Mouse (Mus musculus) heart, adult 2 months (tissue): ENCODE results near the gene Pkdcc. TPM values are rescaled to one million over a fixed set of nuclear protein-coding genes. Genes with fewer than 3 reads are reported as not detected.

ENCODE experiments used
- DNase-seq, 2 experiments: peaks; one replicate each; pipeline ENCODE4 v3.0.0; 2021
- H3K27ac ChIP-seq: fragments of 200-600 bp; 2 replicates; pipeline ENCODE4 v1.8.1; 2022
- H3K27me3 ChIP-seq: fragments of 200-500 bp; 2 replicates; pipeline ENCODE4 v1.6.1; 2012; ENCODE audit warnings: mild to moderate bottlenecking, low read length, inconsistent platforms, mixed read lengths; ENCODE audit not compliant: control insufficient read depth, insufficient read depth
- H3K36me3 ChIP-seq: fragments of 200-500 bp; 2 replicates; pipeline ENCODE4 v1.6.1; 2012; ENCODE audit warnings: low read length, inconsistent platforms; ENCODE audit not compliant: control insufficient read depth, insufficient read depth
- H3K4me1 ChIP-seq: fragments of 200-500 bp; 2 replicates; pipeline ENCODE4 v1.6.1; 2011; ENCODE audit warnings: low read length; ENCODE audit not compliant: control insufficient read depth, insufficient read depth
- H3K4me3 ChIP-seq: fragments of 200-600 bp; 2 replicates; pipeline ENCODE4 v1.8.1; 2022
- H3K79me2 ChIP-seq: fragments of 200-500 bp; replicated peaks from 2 replicates; pipeline ENCODE4 v1.6.1; 2012; ENCODE audit warnings: mild to moderate bottlenecking, inconsistent platforms, low read length, moderate library complexity, mixed read lengths; ENCODE audit not compliant: control insufficient read depth, insufficient read depth
- H3K9ac ChIP-seq: fragments of 200-500 bp; 2 replicates; pipeline ENCODE4 v1.6.1; 2012; ENCODE audit warnings: low read depth, mild to moderate bottlenecking, control low read depth, inconsistent platforms, low read length, mixed read lengths
- CTCF ChIP-seq: fragments of 200-600 bp; IDR thresholded peaks from 2 replicates; pipeline ENCODE4 v1.8.1; 2022; ENCODE audit warnings: antibody characterized with exemption, mild to moderate bottlenecking, moderate library complexity
- EP300 ChIP-seq: fragments of 200-500 bp; IDR thresholded peaks from 2 replicates; pipeline ENCODE4 v1.6.1; 2011; ENCODE audit warnings: low read depth, low read length, control low read depth; ENCODE audit not compliant: insufficient read depth
- POLR2A ChIP-seq: fragments of 200-500 bp; IDR thresholded peaks from 2 replicates; pipeline ENCODE4 v1.6.1; 2011; ENCODE audit warnings: mild to moderate bottlenecking, low read depth, low read length, control low read depth; ENCODE audit not compliant: insufficient read depth
- WGBS: fragments of 180-500 bp; shearing (Covaris S2); methylation state at CpG from one replicate; pipeline ENCODE4 v1.1.7; 2018; 5-methylcytosine and 5-hydroxymethylcytosine counted together
- intact Hi-C: fragments of 180-260 bp; cut with DNase I; formaldehyde crosslinking; loops from one replicate; pipeline ENCODE4 v1.15.1; 2025
- polyA plus RNA-seq: library from polyadenylated mRNA; depleted of rRNA; stranded (reverse); fragments of >200 nt; gene quantifications from 2 replicates; pipeline ENCODE4 v1.2.3, GENCODE M21; 2012
- total RNA-seq, 2 experiments: library from RNA; stranded (reverse); gene quantifications; 2 replicates each; pipeline ENCODE4 v1.2.3; 2021

The Pkdcc gene
- total and polyA plus RNA-seq, 3 experiments = 45.5 to 63.0 (median 45.7) TPM

GRCm38 (mm10) chr17:83215529-83216244 is 595 bp downstream of the Pkdcc start:
- WGBS = 1% methylated on average over 80 of the region's 80 CpGs
- Histone ChIP-seq H3K4me3 (peak overlapping the region; percentile 60), H3K79me2 (no peaks in the 10 kb centered on the region; the same call in 1 of the 2 replicates), H3K27me3 (no peaks in the 10 kb centered on the region), H3K9ac (peak overlapping the region; percentile 97), H3K4me1 (peaks cover 13% of the 10 kb centered on the region), H3K27ac (peak overlapping the region; percentile 79), H3K36me3 (no peaks in the 10 kb centered on the region)
- intact Hi-C loops = no loop called here
- TF ChIP-seq CTCF (no peak), EP300 (no peak), POLR2A (no peak)
- peak; percentile 56 to 78 for DNase-seq

- Histone ChIP-seq H3K36me3 (no peaks in the 10 kb centered on the region), H3K9ac (peak overlapping the region; percentile 97), H3K4me3 (peak overlapping the region; percentile 60), H3K4me1 (peaks cover 15% of the 10 kb centered on the region), H3K27me3 (no peaks in the 10 kb centered on the region), H3K79me2 (no peaks in the 10 kb centered on the region; the same call in 1 of the 2 replicates), H3K27ac (peak overlapping the region; percentile 79)
- TF ChIP-seq EP300 = no peak
- TF ChIP-seq POLR2A = no peak
- no peak for TF ChIP-seq CTCF
- intact Hi-C loops = no loop called here
- 44% methylated on average over 7 of the region's 7 CpGs for WGBS
- DNase-seq = no peak
Observed at GRCm38 (mm10) chr17:83216251-83216919, 1.3 kb downstream of the Pkdcc start.

- DNase-seq = no peak
- H3K27ac ChIP-seq = peak overlapping the region; percentile 79
- TF ChIP-seq CTCF = no peak
- TF ChIP-seq EP300 = no peak
- TF ChIP-seq POLR2A = no peak
- no peaks in the 10 kb centered on the region for H3K27me3 ChIP-seq
- intact Hi-C loops = no loop called here
- no peaks in the 10 kb centered on the region; the same call in 1 of the 2 replicates for H3K79me2 ChIP-seq
- peaks cover 15% of the 10 kb centered on the region for H3K4me1 ChIP-seq
- peak overlapping the region; percentile 20; the same call in 1 of the 2 replicates for H3K4me3 ChIP-seq
- peak overlapping the region; percentile 10; the same call in 1 of the 2 replicates for H3K9ac ChIP-seq
- 51% methylated on average over 2 of the region's 2 CpGs for WGBS
- H3K36me3 ChIP-seq = no peaks in the 10 kb centered on the region
Observed at GRCm38 (mm10) chr17:83218189-83218588, 3.1 kb downstream of the Pkdcc start.

- no peak for DNase-seq
- WGBS = 79% methylated on average over 6 of the region's 6 CpGs
- no peaks in the 10 kb centered on the region for H3K27me3 ChIP-seq
- H3K36me3 ChIP-seq = no peaks in the 10 kb centered on the region
- no peak for TF ChIP-seq EP300
- no peak for TF ChIP-seq CTCF
- no peak for TF ChIP-seq POLR2A
- H3K9ac ChIP-seq = peak overlapping the region; percentile 37
- H3K4me1 ChIP-seq = peaks cover 15% of the 10 kb centered on the region
- peak overlapping the region; percentile 79 for H3K27ac ChIP-seq
- H3K79me2 ChIP-seq = no peaks in the 10 kb centered on the region; the same call in 1 of the 2 replicates
- H3K4me3 ChIP-seq = peak overlapping the region; percentile 16; the same call in 1 of the 2 replicates
- intact Hi-C loops = no loop called here
Observed at GRCm38 (mm10) chr17:83218722-83219121, 3.6 kb downstream of the Pkdcc start.

GRCm38 (mm10) chr17:83219351-83220287 is 4.5 kb downstream of the Pkdcc start:
- no peak for TF ChIP-seq EP300
- 0 out of 2 replicates have a peak, but pooled peaks have one; percentile 6 for TF ChIP-seq POLR2A
- no peaks in the 10 kb centered on the region for H3K36me3 ChIP-seq
- 44% methylated on average over 14 of the region's 14 CpGs for WGBS
- peak overlapping the region; percentile 79 for H3K27ac ChIP-seq
- no peaks in the 10 kb centered on the region for H3K27me3 ChIP-seq
- peak; percentile 59 to 62 for DNase-seq
- H3K4me3 ChIP-seq = peak overlapping the region; percentile 22; the same call in 1 of the 2 replicates
- intact Hi-C loops = no loop called here
- H3K9ac ChIP-seq = peak overlapping the region; percentile 51
- peaks cover 12% of the 10 kb centered on the region for H3K4me1 ChIP-seq
- no peaks in the 10 kb centered on the region; the same call in 1 of the 2 replicates for H3K79me2 ChIP-seq
